Mouse (Mus musculus): Measurements from ENCODE around the gene Aldh1l2. TPM values are rescaled to one million over a fixed set of nuclear protein-coding genes. Genes with fewer than 3 reads are reported as not detected.

Gene Aldh1l2
- polyA plus RNA-seq, 2 experiments from 2014 or later = not detected

DNA sequence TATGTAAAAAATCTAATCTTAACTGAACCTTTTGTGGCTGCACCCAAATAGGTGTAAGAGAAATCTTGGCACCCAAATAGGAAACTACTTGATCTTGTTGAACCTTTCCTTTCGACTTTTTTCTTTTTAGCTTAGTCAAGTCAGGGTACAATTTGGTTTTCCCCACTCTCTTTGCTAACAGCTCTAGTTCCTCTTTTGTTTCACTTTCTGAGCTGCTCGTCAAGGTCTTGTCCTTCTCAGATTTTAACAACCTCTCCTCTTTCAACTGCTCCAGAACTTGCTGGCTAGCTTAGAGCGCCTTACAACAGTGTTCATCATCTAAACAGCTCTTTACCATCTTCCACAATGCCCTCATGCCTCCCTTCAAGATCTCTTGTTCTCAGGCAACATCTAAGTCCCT is 76.4 kb downstream of the Aldh1l2 start:
- ATAC-seq = no peak

DNA sequence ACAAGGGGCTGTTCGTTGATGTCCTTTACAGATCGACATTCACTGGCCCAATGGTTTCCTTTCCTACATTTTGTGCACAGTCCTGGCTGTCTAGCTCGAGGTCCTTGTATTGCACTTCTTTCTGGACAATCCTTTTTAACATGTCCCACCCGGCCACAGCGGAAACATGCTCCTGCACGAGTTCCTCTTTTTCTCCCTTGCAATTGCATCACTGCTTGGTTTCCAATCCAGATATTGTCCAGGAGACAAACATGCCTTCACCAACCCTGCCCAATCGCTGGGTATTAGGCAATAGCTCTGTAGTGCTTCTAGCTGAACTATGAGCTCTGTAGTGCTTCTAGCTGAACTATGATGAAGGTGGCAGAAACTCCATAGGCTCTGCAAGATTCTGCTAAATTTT is 85.4 kb downstream of the Aldh1l2 start:
- ATAC-seq = no peak

Other genes with a start within 250 kb of the Aldh1l2 start
- 1 to 10 TPM in 1 of 2 experiments, under 1 TPM in 1; 0.29 to 1.1 TPM for gene Slc41a2, start 196.3 kb downstream of the Aldh1l2 start, polyA plus RNA-seq (2017; shearing (Covaris generic))
- under 1 TPM; 0.92 to 0.98 TPM for gene D10Wsu102e, start 173.9 kb downstream of the Aldh1l2 start, polyA plus RNA-seq (2017; shearing (Covaris generic))
- gene Washc4, start 9.6 kb upstream of the Aldh1l2 start, polyA plus RNA-seq (2017; shearing (Covaris generic)) = 10 to 100 TPM; 26.7 to 30.8 TPM
- gene Appl2, start 114.6 kb upstream of the Aldh1l2 start, polyA plus RNA-seq (2017; shearing (Covaris generic)) = 1 to 10 TPM; 6.4 to 8.5 TPM
- 10 to 100 TPM; 16.8 to 19.7 TPM for gene 1500009L16Rik, start 188.7 kb upstream of the Aldh1l2 start, polyA plus RNA-seq (2017; shearing (Covaris generic))